Mouse (Mus musculus) 3134 (cell line): ENCODE data around the gene Epha3.

ENCODE experiments used
- DNase-seq: peaks from one replicate; pipeline ENCODE4 v3.0.0-alpha.2; 2011; ENCODE audit warnings: low spot score; ENCODE audit not compliant: insufficient read length; ENCODE audit errors: extremely low read depth

Epha3 gene

GRCm38 (mm10) chr16:63658302-63658974 lies 205.5 kb downstream of the Epha3 start:
- DNase-seq, result no peak

- no peak for DNase-seq
These were observed 206.2 kb downstream of the Epha3 start for GRCm38 (mm10) chr16:63657743-63658142.

GRCm38 (mm10) chr16:63653393-63653918 lies 210.5 kb downstream of the Epha3 start:
- no peak for DNase-seq

GRCm38 (mm10) chr16:63650760-63651159 lies 213.2 kb downstream of the Epha3 start:
- DNase-seq, result no peak

- no peak for DNase-seq
These were observed 217.4 kb downstream of the Epha3 start for GRCm38 (mm10) chr16:63646577-63646976.

GRCm38 (mm10) chr16:63642641-63643040 lies 221.3 kb downstream of the Epha3 start:
- DNase-seq, result no peak

- no peak for DNase-seq
These were observed 222.4 kb downstream of the Epha3 start for GRCm38 (mm10) chr16:63641603-63642002.

- DNase-seq, result no peak
These were observed 225.3 kb downstream of the Epha3 start for GRCm38 (mm10) chr16:63638701-63639100.

- DNase-seq, result no peak
These were observed 230.2 kb downstream of the Epha3 start for GRCm38 (mm10) chr16:63633748-63634166.

GRCm38 (mm10) chr16:63625229-63625628 lies 238.7 kb downstream of the Epha3 start:
- no peak for DNase-seq

GRCm38 (mm10) chr16:63621845-63622244 lies 242.1 kb downstream of the Epha3 start:
- DNase-seq, result no peak

- no peak for DNase-seq
These were observed 248.6 kb downstream of the Epha3 start for GRCm38 (mm10) chr16:63615396-63615795.

- DNase-seq, result no peak
These were observed 251.0 kb downstream of the Epha3 start for GRCm38 (mm10) chr16:63613006-63613405.

GRCm38 (mm10) chr16:63600229-63600628 lies 263.7 kb downstream of the Epha3 start:
- no peak for DNase-seq

GRCm38 (mm10) chr16:63594656-63595055 lies 269.3 kb downstream of the Epha3 start:
- no peak for DNase-seq

- DNase-seq, result no peak
These were observed 294.2 kb downstream of the Epha3 start for GRCm38 (mm10) chr16:63569746-63570145.

- DNase-seq, result no peak
These were observed 297.7 kb downstream of the Epha3 start for GRCm38 (mm10) chr16:63566106-63566836.

GRCm38 (mm10) chr16:63556410-63557146 lies 307.4 kb downstream of the Epha3 start:
- no peak for DNase-seq

- DNase-seq, result no peak
These were observed 311.4 kb downstream of the Epha3 start for GRCm38 (mm10) chr16:63552531-63552930.

- DNase-seq, result no peak
These were observed 324.5 kb downstream of the Epha3 start for GRCm38 (mm10) chr16:63539489-63539888.

GRCm38 (mm10) chr16:63528821-63529220 lies 335.2 kb downstream of the Epha3 start:
- DNase-seq, result no peak
